Mouse (Mus musculus): ENCODE measurements at regions not wholly inside any gene's neighbourhood (a gene's known extent, or its start where the extent isn't known, plus 50 kb on each side); places are given as distances from the start of the nearest gene placed in this dataset.

GRCm38 (mm10) chr9:52379031-52379430 is 210.7 kb upstream of the Zc3h12c start:
- DNase-seq (ENCODE audit: low read depth, low spot score), result no peak

- DNase-seq (ENCODE audit: low read depth, low spot score), result no peak
Observed at GRCm38 (mm10) chr9:52377761-52378160, 209.4 kb upstream of the Zc3h12c start.

- no peak for DNase-seq (ENCODE audit: low read depth, low spot score)
Observed at GRCm38 (mm10) chr9:52376914-52377313, 208.5 kb upstream of the Zc3h12c start.

GRCm38 (mm10) chr9:52371296-52371695 is 202.9 kb upstream of the Zc3h12c start:
- DNase-seq (ENCODE audit: low read depth, low spot score), result no peak

- no peak for DNase-seq (ENCODE audit: low read depth, low spot score)
Observed at GRCm38 (mm10) chr9:52368911-52369310, 200.5 kb upstream of the Zc3h12c start.

GRCm38 (mm10) chr9:52368080-52368479 is 199.7 kb upstream of the Zc3h12c start:
- DNase-seq (ENCODE audit: low read depth, low spot score), result no peak

- DNase-seq (ENCODE audit: low read depth, low spot score), result no peak
Observed at GRCm38 (mm10) chr9:52366046-52366445, 197.7 kb upstream of the Zc3h12c start.

- DNase-seq (ENCODE audit: low read depth, low spot score), result no peak
Observed at GRCm38 (mm10) chr9:52361599-52361998, 193.2 kb upstream of the Zc3h12c start.

- DNase-seq (ENCODE audit: low read depth, low spot score), result no peak
Observed at GRCm38 (mm10) chr9:52359416-52359815, 191.0 kb upstream of the Zc3h12c start.

GRCm38 (mm10) chr9:52356549-52356948 is 188.2 kb upstream of the Zc3h12c start:
- no peak for DNase-seq (ENCODE audit: low read depth, low spot score)

- no peak for DNase-seq (ENCODE audit: low read depth, low spot score)
Observed at GRCm38 (mm10) chr9:52355187-52355982, 187.0 kb upstream of the Zc3h12c start.

- DNase-seq (ENCODE audit: low read depth, low spot score), result no peak
Observed at GRCm38 (mm10) chr9:52348536-52349527, 180.5 kb upstream of the Zc3h12c start.

GRCm38 (mm10) chr9:52344177-52344877 is 176.0 kb upstream of the Zc3h12c start:
- no peak for DNase-seq (ENCODE audit: low read depth, low spot score)

GRCm38 (mm10) chr9:52341029-52341428 is 172.7 kb upstream of the Zc3h12c start:
- no peak for DNase-seq (ENCODE audit: low read depth, low spot score)

- peak; percentile 16 for DNase-seq (ENCODE audit: low read depth, low spot score)
Observed at GRCm38 (mm10) chr9:52337786-52338322, 169.5 kb upstream of the Zc3h12c start.

GRCm38 (mm10) chr9:52334767-52335166 is 166.4 kb upstream of the Zc3h12c start:
- no peak for DNase-seq (ENCODE audit: low read depth, low spot score)

GRCm38 (mm10) chr9:52333884-52334283 is 165.5 kb upstream of the Zc3h12c start:
- no peak for DNase-seq (ENCODE audit: low read depth, low spot score)

- no peak for DNase-seq (ENCODE audit: low read depth, low spot score)
Observed at GRCm38 (mm10) chr9:52331748-52332147, 163.4 kb upstream of the Zc3h12c start.

- DNase-seq (ENCODE audit: low read depth, low spot score), result no peak
Observed at GRCm38 (mm10) chr9:52330652-52331051, 162.3 kb upstream of the Zc3h12c start.

- no peak for DNase-seq (ENCODE audit: low read depth, low spot score)
Observed at GRCm38 (mm10) chr9:52324347-52324746, 156.0 kb upstream of the Zc3h12c start.

GRCm38 (mm10) chr9:52323757-52324156 is 155.4 kb upstream of the Zc3h12c start:
- no peak for DNase-seq (ENCODE audit: low read depth, low spot score)

Data from brain, embryonic 18.5 days (tissue).